Mouse (Mus musculus): Measurements from ENCODE around the gene Elp5. TPM values are rescaled to one million over a fixed set of nuclear protein-coding genes. Genes with fewer than 3 reads are reported as not detected.

Elp5 gene
- polyA plus RNA-seq, 1 experiment from 2014 or later, result 57.7 TPM

GRCm38 (mm10) chr11:69990850-69991691 is 8.8 kb upstream of the Elp5 start, which contains the start of gene Gabarap:
Gene Gabarap (plus strand): TSS chr11:69991143.
- WGBS, result under 1% methylated on average over 40 of the region's 40 CpGs
- peaks cover 55% of the 10 kb centered on the region for H3K36me3 ChIP-seq (ENCODE audit: control insufficient read depth, insufficient read depth)

GRCm38 (mm10) chr11:69989949-69990348 is 7.6 kb upstream of the Elp5 start:
- Histone ChIP-seq H3K9me3 (ENCODE audit: control insufficient read depth) (no peaks in the 10 kb centered on the region), H3K9ac (ENCODE audit: low read depth, low read length) (no peak overlapping the region), H3K4me3 (ENCODE audit: low read depth, low read length) (no peak overlapping the region), H3K27ac (ENCODE audit: low read depth, low read length) (peak overlapping the region; percentile 89), H3K4me2 (replicated peaks; ENCODE audit: low read depth) (no peak overlapping the region), H3K27me3 (replicated peaks; ENCODE audit: control insufficient read depth, insufficient read depth, low read length) (no peaks in the 10 kb centered on the region), H3K4me1 (replicated peaks; ENCODE audit: control insufficient read depth, insufficient read depth, low read length) (no peaks in the 10 kb centered on the region), H3K36me3 (ENCODE audit: control insufficient read depth, insufficient read depth) (peaks cover 63% of the 10 kb centered on the region)
- no peak for ATAC-seq
- 90% methylated on average over 8 of the region's 8 CpGs for WGBS
- no peak for TF ChIP-seq CTCF (IDR thresholded peaks at IDR 0.05; ENCODE audit: low read depth)

More at GRCm38 (mm10) chr11:69990850-69991691, 8.8 kb upstream of the Elp5 start, which contains the start of gene Gabarap:
- Histone ChIP-seq H3K27me3 (replicated peaks; ENCODE audit: control insufficient read depth, insufficient read depth, low read length) (no peaks in the 10 kb centered on the region), H3K4me2 (replicated peaks; ENCODE audit: low read depth) (peak within 1 kb of the TSS; percentile 66), H3K9me3 (ENCODE audit: control insufficient read depth) (no peaks in the 10 kb centered on the region), H3K9ac (ENCODE audit: low read depth, low read length) (peak within 1 kb of the TSS; percentile 89), H3K4me1 (replicated peaks; ENCODE audit: control insufficient read depth, insufficient read depth, low read length) (no peaks in the 10 kb centered on the region), H3K4me3 (ENCODE audit: low read depth, low read length) (peak within 1 kb of the TSS; percentile 67), H3K27ac (ENCODE audit: low read depth, low read length) (peak within 1 kb of the TSS; percentile 89)
- peak; percentile 80 for ATAC-seq
- peak; percentile 25; the same call in 1 of the 2 replicates for TF ChIP-seq CTCF (IDR thresholded peaks at IDR 0.05; ENCODE audit: low read depth)

GRCm38 (mm10) chr11:69984431-69984830 is 2.1 kb upstream of the Elp5 start:
- 85% methylated on average over 8 of the region's 8 CpGs for WGBS
- Histone ChIP-seq H3K4me3 (ENCODE audit: low read depth, low read length) (no peak overlapping the region), H3K36me3 (ENCODE audit: control insufficient read depth, insufficient read depth) (peaks cover 51% of the 10 kb centered on the region), H3K9ac (ENCODE audit: low read depth, low read length) (no peak overlapping the region), H3K9me3 (ENCODE audit: control insufficient read depth) (no peaks in the 10 kb centered on the region), H3K27me3 (replicated peaks; ENCODE audit: control insufficient read depth, insufficient read depth, low read length) (no peaks in the 10 kb centered on the region), H3K4me2 (replicated peaks; ENCODE audit: low read depth) (no peak overlapping the region), H3K27ac (ENCODE audit: low read depth, low read length) (no peak overlapping the region), H3K4me1 (replicated peaks; ENCODE audit: control insufficient read depth, insufficient read depth, low read length) (no peaks in the 10 kb centered on the region)
- no peak for TF ChIP-seq CTCF (IDR thresholded peaks at IDR 0.05; ENCODE audit: low read depth)
- ATAC-seq, result no peak

GRCm38 (mm10) chr11:69983377-69983776 is 1.1 kb upstream of the Elp5 start:
- Histone ChIP-seq H3K36me3 (ENCODE audit: control insufficient read depth, insufficient read depth) (peaks cover 41% of the 10 kb centered on the region), H3K9ac (ENCODE audit: low read depth, low read length) (no peak overlapping the region), H3K4me2 (replicated peaks; ENCODE audit: low read depth) (no peak overlapping the region), H3K4me3 (ENCODE audit: low read depth, low read length) (no peak overlapping the region), H3K27me3 (replicated peaks; ENCODE audit: control insufficient read depth, insufficient read depth, low read length) (no peaks in the 10 kb centered on the region), H3K27ac (ENCODE audit: low read depth, low read length) (no peak overlapping the region), H3K4me1 (replicated peaks; ENCODE audit: control insufficient read depth, insufficient read depth, low read length) (no peaks in the 10 kb centered on the region), H3K9me3 (ENCODE audit: control insufficient read depth) (no peaks in the 10 kb centered on the region)
- no peak for ATAC-seq
- no peak for TF ChIP-seq CTCF (IDR thresholded peaks at IDR 0.05; ENCODE audit: low read depth)
- WGBS, result 77% methylated on average over 4 of the region's 4 CpGs

GRCm38 (mm10) chr11:69982877-69983276 is 560 bp upstream of the Elp5 start:
- 19% methylated on average over 5 of the region's 5 CpGs for WGBS

GRCm38 (mm10) chr11:69981141-69981762 is 1.1 kb downstream of the Elp5 start, which contains the start of gene Ctdnep1:
Gene Ctdnep1 (plus strand): TSS chr11:69981156.
- peaks cover 29% of the 10 kb centered on the region for H3K36me3 ChIP-seq (ENCODE audit: control insufficient read depth, insufficient read depth)
- peak within 1 kb of the TSS; percentile 93 for H3K4me3 ChIP-seq (ENCODE audit: low read depth, low read length)
- WGBS, result 1% methylated on average over 33 of the region's 43 CpGs
- no peaks in the 10 kb centered on the region for H3K9me3 ChIP-seq (ENCODE audit: control insufficient read depth)
- no peaks in the 10 kb centered on the region for H3K27me3 ChIP-seq (replicated peaks; ENCODE audit: control insufficient read depth, insufficient read depth, low read length)
- H3K27ac ChIP-seq (ENCODE audit: low read depth, low read length), result peak within 1 kb of the TSS; percentile 99
- H3K9ac ChIP-seq (ENCODE audit: low read depth, low read length), result peak within 1 kb of the TSS; percentile 95
- no peak for TF ChIP-seq CTCF (IDR thresholded peaks at IDR 0.05; ENCODE audit: low read depth)
- H3K4me2 ChIP-seq (replicated peaks; ENCODE audit: low read depth), result peak within 1 kb of the TSS; percentile 92
- peak; percentile 3; the same call in 1 of the 2 replicates for ATAC-seq
- no peaks in the 10 kb centered on the region for H3K4me1 ChIP-seq (replicated peaks; ENCODE audit: control insufficient read depth, insufficient read depth, low read length)

More at GRCm38 (mm10) chr11:69982877-69983276, 560 bp upstream of the Elp5 start:
- H3K9me3 ChIP-seq (ENCODE audit: control insufficient read depth), result no peaks in the 10 kb centered on the region
- TF ChIP-seq CTCF (IDR thresholded peaks at IDR 0.05; ENCODE audit: low read depth), result no peak
- H3K27ac ChIP-seq (ENCODE audit: low read depth, low read length), result no peak overlapping the region
- peaks cover 41% of the 10 kb centered on the region for H3K36me3 ChIP-seq (ENCODE audit: control insufficient read depth, insufficient read depth)
- ATAC-seq, result no peak
- H3K9ac ChIP-seq (ENCODE audit: low read depth, low read length), result 0 out of 2 replicates have a peak overlapping the region, but pooled peaks have one; percentile 18
- H3K4me3 ChIP-seq (ENCODE audit: low read depth, low read length), result no peak overlapping the region
- no peaks in the 10 kb centered on the region for H3K27me3 ChIP-seq (replicated peaks; ENCODE audit: control insufficient read depth, insufficient read depth, low read length)
- no peaks in the 10 kb centered on the region for H3K4me1 ChIP-seq (replicated peaks; ENCODE audit: control insufficient read depth, insufficient read depth, low read length)
- peak overlapping the region; percentile 92 for H3K4me2 ChIP-seq (replicated peaks; ENCODE audit: low read depth)

Measured in intestine, postnatal 0 days (tissue).